ENCODE assay signal across 20 mouse cellular contexts in genomic region chr1:119164811-119165210, GRCm38 (mm10).
A peak's percentile ranks its signal among the peaks of the same experiment; 100 is the strongest.
DNase-seq lines count a peak whose midpoint lies in the region; ATAC-seq lines count a peak whose summit lies in the region.
"Had no signal": no experiment of that assay in that cellular context is flagged by ENCODE, and none has a peak within 500 bp of the region (broad histone marks: within the 10 kb centered on the region; RNA-seq: fewer than 3 reads in every experiment).

No protein-coding gene starts in this region.

- 88% methylated on average over 5 of the region's 5 CpGs for WGBS in midbrain, embryonic 11.5 days
- WGBS in midbrain, embryonic 16.5 days, result 89% methylated on average over 5 of the region's 5 CpGs

- H3K4me2 ChIP-seq in midbrain, embryonic 11.5 days, result no peak overlapping the region
- H3K4me2 ChIP-seq in midbrain, embryonic 16.5 days (ENCODE audit: low read length), result no peak overlapping the region

- H3K27ac ChIP-seq in midbrain, embryonic 11.5 days (ENCODE audit: low read depth, low read length), result no peak overlapping the region
- no peak overlapping the region for H3K27ac ChIP-seq in midbrain, embryonic 16.5 days (ENCODE audit: low read length)

- H3K4me3 ChIP-seq in midbrain, embryonic 11.5 days (ENCODE audit: low read depth, low read length), result no peak overlapping the region
- no peak overlapping the region for H3K4me3 ChIP-seq in midbrain, embryonic 16.5 days (ENCODE audit: low read depth, low read length)

- peaks cover 3% of the 10 kb centered on the region; the same call in 1 of the 2 replicates for H3K4me1 ChIP-seq in midbrain, embryonic 11.5 days (ENCODE audit: control insufficient read depth, insufficient read depth, low read length)
- H3K4me1 ChIP-seq in midbrain, embryonic 16.5 days (ENCODE audit: control insufficient read depth, insufficient read depth, low read length), result 0 out of 2 replicates have a peak, but pooled peaks cover 2% of the 10 kb centered on the region

- H3K27me3 ChIP-seq in midbrain, embryonic 11.5 days (ENCODE audit: control insufficient read depth, insufficient read depth, low read length), result no peaks in the 10 kb centered on the region
- no peaks in the 10 kb centered on the region for H3K27me3 ChIP-seq in midbrain, embryonic 16.5 days (ENCODE audit: control insufficient read depth, insufficient read depth, low read depth, low read length)
- H3K27me3 ChIP-seq: CH12.LX, Patski had no signal

- H3K9ac ChIP-seq in midbrain, embryonic 11.5 days (ENCODE audit: low read length), result no peak overlapping the region
- H3K9ac ChIP-seq in midbrain, embryonic 16.5 days (ENCODE audit: low read depth, low read length), result no peak overlapping the region

- H3K36me3 ChIP-seq in midbrain, embryonic 11.5 days (ENCODE audit: control insufficient read depth, insufficient read depth, low read length), result no peaks in the 10 kb centered on the region
- no peaks in the 10 kb centered on the region for H3K36me3 ChIP-seq in midbrain, embryonic 16.5 days (ENCODE audit: control insufficient read depth, insufficient read depth, low read length)
- H3K36me3 ChIP-seq: G1E had no signal

- ATAC-seq in midbrain, embryonic 11.5 days (ENCODE audit: low FRiP score), result no peak
- ATAC-seq in midbrain, embryonic 16.5 days, result no peak
- ATAC-seq: activated CD4-positive, CD25-positive, alpha-beta regulatory T cell, adult 4 months; CD4-positive, CD25-positive, alpha-beta regulatory T cell, adult 4 months; Patski had no signal

- H3K9me3 ChIP-seq in midbrain, embryonic 11.5 days (ENCODE audit: control insufficient read depth, low read length), result no peaks in the 10 kb centered on the region
- no peaks in the 10 kb centered on the region for H3K9me3 ChIP-seq in midbrain, embryonic 16.5 days (replicated peaks; ENCODE audit: control insufficient read depth, low read length, poor library complexity, severe bottlenecking)

- DNase-seq in midbrain, embryonic 11.5 days (ENCODE audit: low spot score, missing footprints), result peak; percentile 68
- peak; percentile 57 for DNase-seq in adipocyte (ENCODE audit: low spot score)
- no peak for DNase-seq in kidney, postnatal 25 days
- DNase-seq: adrenal gland, adult 2 months; adrenal gland, adult 8-10 months; adrenal gland, postnatal 10 days; adrenal gland, postnatal 14 days; adrenal gland, postnatal 25 days; adrenal gland, postnatal 36 days; B cell, adult 2 months; cerebellum, adult 11 months; cerebellum, adult 11-12 months; cerebellum, adult 18-20 months; cerebellum, adult 2 months had no signal

Comparison
In these comparisons a context has a peak if more than half of its experiments do, and no peak if none do; other contexts are left out.
1. DNase-seq: peak in midbrain, embryonic 11.5 days (single experiment) and adipocyte (single experiment); none in kidney, postnatal 25 days (0 of 2).